Mouse (Mus musculus): Measurements from ENCODE around the gene Shisa8.
"Not testable (repeated sequence)": the region's sequence is repeated elsewhere in the genome, so short reads cannot be mapped to it uniquely, and the experiment has no call there.

The Shisa8 gene

DNA sequence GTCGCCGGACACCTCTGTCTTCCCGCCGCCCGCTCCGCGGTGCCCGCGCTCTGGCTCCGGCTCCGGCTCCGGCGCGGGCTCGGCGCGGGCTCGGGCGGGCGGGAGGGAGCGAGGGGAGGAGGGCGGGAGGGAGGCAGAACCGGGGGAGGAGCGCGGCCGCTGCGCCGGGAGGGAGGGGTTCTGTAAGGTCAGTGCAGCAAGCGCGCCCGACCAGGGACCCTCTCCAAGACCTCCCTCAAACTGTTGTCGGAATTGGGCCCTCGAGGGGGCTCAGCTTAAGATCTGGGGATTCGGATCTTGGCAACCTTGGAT is at the start of gene Shisa8:
TSS of gene Shisa8 (minus strand) at position 64 of the 312 bp plus-strand sequence.
- no peak for DNase-seq (ENCODE audit: low spot score)

DNA sequence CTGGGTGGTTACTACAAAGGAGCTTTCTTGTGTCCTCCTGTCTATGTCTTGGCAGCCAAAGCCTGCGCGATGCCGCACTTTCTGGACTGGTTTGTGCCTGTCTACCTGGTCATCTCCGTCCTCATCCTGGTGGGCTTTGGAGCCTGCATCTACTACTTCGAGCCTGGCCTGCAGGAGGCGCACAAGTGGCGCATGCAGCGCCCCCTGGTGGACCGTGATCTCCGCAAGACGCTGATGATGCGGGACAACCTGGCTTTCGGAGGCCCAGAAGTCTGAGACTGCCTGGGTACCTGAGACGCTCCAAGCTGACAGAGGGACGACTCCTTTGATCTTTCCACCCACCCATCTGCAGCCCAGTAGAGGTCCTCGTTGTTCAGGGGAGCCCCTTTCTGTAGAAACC is 46.9 kb upstream of the Shisa8 start:
- no peak for DNase-seq (ENCODE audit: low spot score)

DNA sequence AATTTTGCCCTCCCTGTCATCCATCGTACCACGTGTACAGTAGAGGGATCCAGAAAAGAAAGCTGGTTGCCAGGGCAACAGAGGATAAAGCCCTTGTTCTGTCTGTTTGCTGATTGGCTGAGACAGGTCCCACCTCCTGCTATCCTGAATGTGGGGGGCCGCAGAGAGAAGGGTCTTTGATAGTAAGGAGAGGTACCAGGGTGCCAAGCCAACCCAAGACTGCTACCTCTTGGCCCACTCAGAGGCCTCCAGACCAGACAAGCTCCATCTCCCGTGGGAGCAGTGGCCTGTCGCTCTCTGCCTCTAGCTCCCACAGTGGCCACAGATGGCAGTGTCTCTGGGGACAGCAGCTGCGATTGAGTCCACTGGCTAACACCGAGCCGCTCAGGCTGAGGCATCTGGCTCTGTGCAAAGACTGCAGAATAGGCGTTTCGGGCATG is 43.3 kb upstream of the Shisa8 start:
- peak; percentile 81 for DNase-seq (ENCODE audit: low spot score)

DNA sequence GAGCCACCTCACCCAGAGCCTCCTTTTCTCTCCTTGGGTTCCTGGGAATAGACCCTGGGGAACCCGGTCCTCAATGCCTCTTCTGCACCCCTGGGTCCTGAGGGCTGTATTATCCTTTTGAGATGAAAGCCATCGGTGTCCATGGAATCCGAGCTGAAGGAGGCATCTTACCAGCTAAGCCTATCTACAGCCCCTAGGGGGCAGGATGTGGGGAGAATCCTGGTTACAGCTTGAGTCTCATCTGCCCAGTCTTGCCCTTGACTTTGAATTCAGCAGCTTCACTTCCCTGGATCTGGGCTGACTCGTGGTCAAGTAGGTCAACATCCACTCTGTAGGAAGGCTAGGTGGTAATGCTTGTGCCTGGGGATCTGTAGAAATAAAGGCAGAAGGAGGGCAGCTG is 42.6 kb upstream of the Shisa8 start:
- no peak for DNase-seq (ENCODE audit: low spot score)

DNA sequence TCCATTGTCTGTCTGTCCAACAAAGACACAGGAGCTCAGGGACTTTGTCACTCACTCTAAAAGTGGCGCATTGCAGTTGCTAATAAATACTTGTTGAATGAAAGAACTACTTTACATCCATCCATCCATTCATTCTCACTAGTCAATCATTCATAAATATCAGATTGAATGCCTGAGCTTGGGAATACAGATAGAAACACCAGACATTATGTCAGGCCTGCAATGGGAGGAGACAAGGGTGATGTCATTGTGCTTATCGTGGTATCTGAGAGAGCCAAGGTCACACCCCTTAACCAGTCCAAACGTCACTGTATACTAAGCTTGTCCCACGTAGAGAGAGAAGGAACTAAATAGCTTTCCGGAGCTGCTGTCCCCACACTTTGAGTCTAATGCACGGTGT is 39.5 kb upstream of the Shisa8 start, which contains the start of gene 1500009C09Rik:
TSS of gene 1500009C09Rik (plus strand) at position 301 of the 400 bp plus-strand sequence.
- DNase-seq (ENCODE audit: low spot score), result no peak

DNA sequence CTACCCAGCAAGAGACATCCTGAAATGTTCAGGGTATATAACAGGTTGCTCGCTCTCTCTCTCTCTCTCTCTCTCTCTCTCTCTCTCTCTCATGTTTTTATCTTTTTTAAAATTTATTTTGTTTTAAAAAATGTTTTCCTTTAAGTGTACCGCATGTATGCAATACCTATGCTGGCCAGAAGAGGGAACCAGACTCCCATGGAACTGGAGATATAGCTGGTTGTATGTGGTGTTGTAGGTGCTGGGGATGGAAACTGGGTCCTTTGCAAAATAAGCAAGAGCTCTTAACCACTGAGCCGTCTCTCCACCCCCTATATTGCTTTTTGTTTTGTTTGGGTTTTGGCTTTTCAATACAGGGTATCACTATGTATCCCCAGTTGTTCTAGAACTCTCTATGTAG is 39.0 kb upstream of the Shisa8 start:
- no peak for DNase-seq (ENCODE audit: low spot score)

DNA sequence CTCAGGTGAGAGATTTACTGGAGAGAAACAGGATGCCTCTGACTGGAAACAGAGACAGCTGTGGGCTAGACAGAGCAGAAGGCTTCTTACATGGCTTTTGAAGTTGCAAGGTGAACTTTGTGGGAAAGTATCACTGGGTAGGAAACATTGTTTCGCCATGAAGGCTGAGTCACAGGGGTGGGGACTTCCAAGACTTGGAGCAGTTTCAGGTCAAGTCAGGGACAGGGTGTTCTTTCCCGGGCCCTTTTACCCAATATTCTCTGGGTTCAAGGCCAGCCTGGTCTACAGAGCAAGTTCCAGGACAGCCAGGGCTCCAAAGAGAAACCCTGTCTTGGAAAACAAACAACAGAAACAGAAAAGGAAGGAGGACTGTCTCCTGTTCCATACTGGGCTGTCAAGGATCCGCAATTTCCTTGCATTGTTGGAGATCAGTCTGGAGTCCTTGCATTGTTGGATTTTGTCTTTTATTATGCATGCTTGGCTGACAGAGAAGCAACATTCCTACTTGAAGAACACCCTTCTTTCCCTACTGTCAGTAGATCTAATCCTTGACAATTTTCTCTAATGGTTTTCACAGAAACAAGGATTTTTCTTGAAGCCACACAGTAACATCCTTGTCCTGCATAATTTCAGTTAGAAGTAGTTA is 34.6 kb upstream of the Shisa8 start:
- no peak for DNase-seq (ENCODE audit: low spot score)

DNA sequence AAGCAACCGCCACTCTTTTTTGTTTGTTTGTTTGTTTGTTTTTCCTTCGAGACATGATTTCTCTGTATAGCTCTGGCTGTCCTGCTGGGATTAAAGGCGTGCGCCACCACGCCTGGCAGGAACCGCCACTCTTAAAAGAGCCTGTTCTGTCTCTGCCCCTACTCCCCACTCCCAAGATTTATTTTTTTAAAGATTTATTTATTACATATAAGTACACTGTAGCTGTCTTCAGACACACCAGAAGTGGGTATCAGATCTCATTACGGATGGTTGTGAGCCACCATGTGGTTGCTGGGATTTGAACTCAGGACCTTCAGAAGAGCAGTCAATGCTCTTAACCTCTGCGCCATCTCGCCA is 32.2 kb upstream of the Shisa8 start:
- not testable (repeated sequence) for DNase-seq (ENCODE audit: low spot score)

DNA sequence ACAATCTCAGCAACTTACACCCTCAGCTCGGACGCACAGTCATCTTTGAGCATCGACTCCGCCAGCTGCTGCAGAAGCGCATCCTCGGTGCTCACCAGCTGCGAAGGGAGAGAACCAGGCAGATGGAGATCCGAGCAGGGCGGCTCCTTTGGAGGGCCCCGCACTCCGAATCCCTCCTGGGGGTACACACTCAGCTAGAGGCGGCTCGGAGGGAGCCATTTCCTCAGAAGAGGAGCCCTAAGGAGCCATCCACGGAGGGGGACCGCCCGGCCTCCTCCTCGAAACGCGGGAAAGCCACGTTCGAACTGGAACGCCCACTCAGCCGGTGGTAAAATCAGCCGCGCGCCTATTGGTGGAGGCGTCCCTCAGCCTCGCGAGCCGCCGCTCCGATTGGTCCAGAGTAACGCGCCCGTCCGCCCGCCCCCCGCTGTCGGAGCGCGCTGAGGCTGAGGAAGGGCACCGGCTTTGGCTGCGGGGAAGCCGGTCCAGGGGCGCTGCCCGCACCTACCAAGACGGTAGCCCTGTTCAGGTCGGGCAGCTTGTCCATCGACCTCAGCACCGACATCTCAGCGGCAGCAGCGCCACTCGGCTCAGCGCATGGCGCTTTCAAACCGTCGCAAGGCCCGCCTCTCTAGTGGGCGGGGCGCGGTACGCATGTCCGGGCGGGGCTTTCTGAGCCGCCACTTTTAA is 31.6 kb upstream of the Shisa8 start, which contains the start of gene Cenpm:
TSS of gene Cenpm (minus strand) at position 634 of the 690 bp plus-strand sequence.
- DNase-seq (ENCODE audit: low spot score), result peak; percentile 95

DNA sequence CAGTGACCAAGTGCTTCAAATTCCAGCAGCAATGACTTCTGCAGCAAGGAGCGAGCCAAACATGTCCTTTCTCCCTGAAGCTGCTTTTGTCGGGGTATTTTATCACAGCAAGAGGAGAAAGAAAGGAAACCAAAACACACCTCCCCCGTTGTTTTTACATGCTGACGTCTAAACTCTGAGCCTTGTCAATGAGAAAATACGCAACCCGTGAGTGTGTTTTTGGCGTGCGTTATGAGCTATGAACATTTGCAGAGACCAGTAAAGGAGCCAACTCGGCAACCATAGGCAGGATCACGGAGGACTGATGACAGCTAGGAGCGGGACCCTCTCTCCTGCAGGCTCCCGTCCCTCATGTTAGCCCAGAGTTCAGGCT is 31.1 kb upstream of the Shisa8 start:
- DNase-seq (ENCODE audit: low spot score), result peak; percentile 33

DNA sequence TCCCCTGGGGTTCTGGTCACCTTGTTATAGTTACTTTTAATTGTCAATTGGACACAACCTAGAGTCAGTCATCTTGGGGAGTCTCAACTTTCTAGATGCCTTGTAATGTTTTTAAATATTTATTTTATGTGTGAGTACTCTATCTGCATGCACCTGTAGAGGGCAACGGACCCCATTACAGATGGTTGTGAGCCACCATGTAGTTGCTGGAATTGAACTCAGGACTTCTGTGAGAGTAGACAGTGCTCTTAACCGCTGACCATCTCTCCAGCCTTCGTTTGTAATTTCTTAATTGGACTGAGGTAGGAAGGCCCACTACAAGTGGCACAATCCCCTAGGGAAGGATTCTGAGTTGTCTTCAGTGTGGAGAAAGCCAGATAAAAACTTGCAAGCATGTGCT is 30.7 kb upstream of the Shisa8 start:
- no peak for DNase-seq (ENCODE audit: low spot score)

DNA sequence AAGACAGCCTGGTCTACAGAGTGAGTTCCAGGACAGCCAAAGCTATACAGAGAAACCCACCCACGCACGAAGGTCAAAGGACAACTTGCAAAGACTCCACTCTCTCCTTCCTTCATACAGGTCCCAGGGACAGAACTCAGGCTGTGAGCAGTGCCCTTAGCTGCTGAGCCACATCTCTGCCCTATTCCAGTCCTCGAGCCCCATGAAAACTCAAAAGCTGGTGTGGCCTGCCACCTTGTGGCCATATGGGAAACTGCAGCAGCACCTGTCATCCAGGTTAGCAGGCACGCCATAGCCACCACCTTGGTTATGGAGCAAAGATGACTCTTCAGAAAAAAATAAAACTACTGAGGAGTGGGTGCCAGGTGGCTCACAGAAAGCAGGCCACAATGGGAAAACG is 23.9 kb upstream of the Shisa8 start:
- peak; percentile 86 for DNase-seq (ENCODE audit: low spot score)

DNA sequence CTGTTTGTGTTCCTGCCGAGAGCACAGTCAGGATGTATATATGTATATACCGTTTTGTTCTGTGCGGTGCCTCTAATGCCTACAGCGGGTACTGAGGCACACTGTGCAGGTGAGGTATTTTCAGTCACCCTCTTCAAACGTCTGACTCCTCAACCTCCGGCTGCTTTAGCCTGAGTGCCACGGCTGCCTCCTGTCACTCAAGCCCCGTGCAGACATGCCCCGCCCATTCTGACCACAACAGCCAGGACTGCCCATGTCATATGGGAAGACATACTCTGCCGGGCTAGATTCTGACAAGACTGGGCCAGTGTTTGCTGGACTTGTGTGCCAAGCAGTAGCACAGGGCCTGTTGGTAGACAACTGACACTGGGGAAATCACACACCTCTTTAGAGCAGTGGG is 23.0 kb upstream of the Shisa8 start:
- DNase-seq (ENCODE audit: low spot score), result no peak

DNA sequence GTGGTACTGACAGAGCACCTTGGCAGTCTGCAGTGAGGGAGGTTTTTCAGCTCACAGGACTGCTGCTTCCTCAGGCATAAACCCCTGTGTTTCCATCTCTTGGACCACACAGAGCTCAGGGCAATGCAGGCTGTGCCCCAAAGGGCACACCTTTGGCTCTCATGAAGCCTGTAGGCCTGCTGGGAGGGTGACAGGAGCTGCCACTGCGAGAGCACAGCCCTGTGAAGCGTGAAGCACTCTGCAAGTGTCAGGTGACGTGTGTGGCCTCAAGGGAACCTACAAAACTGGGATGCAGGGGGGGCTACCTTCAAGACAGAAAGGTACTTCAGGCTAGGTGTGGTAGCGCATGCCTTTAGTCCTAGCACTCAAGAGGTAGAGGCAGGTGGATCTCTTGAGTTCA is 20.0 kb upstream of the Shisa8 start:
- no peak for DNase-seq (ENCODE audit: low spot score)

DNA sequence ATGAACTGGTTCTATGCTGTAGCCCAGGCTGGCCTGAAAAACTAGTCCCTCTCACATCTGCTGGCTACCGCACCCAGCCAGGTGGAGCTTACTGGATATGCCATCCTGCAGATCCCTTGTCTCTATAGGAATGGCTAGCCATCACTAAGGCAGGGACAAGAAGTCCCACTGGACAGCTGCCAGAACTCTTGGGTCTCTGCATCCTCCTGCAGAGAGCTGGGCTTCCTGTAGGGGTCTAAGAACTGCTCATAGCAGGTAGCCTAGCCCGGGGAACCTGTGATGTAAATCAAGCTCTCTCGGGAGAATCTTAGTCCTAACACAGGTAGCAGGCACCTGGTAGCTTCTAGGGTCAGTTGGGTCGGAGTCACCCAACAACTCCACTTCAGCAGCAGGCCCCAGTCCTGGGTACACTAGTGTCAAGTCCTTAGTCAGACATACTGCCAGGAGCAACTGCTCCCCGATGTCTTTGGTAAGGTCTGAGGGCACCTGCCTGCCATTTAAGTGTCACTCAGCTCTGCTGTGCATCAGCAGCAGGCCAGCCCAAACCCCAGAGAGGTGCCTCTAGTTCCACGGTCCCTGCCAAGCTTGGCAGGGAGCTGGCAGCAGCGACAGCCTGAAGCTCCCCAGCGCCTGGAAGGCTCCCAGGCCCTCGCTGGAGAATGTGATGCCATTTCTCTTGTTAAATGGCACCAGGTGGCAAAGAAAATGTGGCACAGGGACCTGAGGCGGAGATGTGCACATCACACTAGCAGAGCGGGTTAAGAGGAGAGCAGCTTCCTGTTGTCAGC is 19.2 kb upstream of the Shisa8 start:
- DNase-seq (ENCODE audit: low spot score), result peak; percentile 66

DNA sequence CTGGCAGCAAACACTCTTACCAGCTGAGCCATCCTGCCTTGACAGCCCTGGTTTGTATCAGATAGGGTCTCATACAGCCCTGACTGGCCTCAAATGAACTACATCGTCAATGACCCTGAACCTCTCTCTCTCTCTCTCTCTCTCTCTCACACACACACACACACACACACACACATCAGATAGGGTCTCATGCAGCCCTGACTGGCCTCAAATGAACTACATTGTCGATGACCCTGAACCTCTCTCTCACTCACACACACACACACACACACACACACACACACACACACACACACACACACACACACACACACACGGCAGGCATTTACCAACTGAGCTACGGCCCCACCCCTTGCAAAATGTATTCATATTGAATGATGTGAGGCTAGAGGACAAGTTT is 18.5 kb upstream of the Shisa8 start:
- DNase-seq (ENCODE audit: low spot score), result no peak

DNA sequence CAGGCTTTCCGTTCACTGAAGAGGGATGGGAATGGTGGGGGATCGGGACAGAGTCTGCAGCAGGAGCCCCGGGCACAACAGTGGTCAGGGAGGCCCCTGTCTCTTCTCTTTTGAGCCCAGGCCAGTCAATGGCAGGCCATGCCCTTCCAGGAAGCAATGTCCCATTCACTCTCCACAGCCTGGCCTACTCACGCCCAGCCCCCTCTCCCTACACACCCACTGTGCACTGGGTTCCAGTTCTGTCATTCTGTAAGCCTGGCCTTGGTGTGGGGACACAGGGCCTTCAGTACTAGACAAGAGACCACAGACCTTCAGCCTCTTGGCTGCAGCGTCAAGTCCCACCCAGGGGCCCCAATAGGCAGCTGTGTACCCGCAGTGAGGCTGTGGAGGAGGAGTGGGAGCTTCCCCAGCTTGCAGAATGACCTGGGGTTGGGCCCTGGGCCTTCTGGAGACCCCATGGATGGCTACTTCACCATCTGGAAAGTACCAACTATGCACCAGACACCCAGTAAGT is 17.5 kb upstream of the Shisa8 start:
- no peak for DNase-seq (ENCODE audit: low spot score)

DNA sequence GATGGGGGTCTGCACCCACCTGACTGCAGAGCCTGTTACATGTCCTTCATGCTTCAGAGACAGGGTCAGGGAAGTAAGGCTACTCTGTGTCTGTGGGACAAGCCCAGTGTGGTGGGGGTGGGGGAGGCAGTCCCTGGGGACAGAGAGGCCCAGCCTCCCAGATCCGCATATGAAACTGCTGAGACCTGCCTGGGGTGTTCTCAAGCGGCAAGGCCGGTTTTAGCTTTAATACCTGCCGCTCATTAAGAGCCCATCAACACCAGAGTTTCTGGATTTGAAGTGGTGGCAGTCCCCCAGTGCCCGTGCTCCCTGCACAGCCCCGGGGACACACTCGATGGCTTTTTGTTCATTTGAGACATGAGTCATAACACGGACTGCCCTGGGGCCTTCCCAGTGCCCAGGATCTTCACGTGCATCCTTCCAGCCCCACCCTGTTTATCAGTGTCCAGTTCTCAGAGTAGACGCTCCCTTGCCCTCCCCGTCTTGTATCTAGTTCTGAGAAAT is 17.0 kb upstream of the Shisa8 start:
- DNase-seq (ENCODE audit: low spot score), result no peak

DNA sequence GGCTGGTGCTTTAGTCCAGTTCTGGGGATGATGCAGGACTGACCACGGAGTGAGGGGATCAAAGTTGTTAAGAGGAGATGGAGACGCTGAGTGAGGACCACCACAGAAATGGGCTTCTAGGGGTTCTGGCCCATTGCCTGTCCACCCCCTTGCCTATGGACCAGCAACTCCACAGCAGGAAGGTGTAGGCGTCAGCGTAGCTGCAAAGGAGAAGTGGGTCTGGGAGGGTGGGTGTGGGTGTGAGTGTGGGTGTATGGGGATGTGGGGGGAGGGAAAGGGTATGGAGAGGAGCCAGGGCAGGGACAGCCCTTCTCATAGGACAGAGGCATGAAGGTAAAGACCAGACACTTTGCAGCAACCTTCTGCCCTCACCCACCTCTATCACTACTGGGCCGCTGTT is 13.2 kb upstream of the Shisa8 start:
- no peak for DNase-seq (ENCODE audit: low spot score)

DNA sequence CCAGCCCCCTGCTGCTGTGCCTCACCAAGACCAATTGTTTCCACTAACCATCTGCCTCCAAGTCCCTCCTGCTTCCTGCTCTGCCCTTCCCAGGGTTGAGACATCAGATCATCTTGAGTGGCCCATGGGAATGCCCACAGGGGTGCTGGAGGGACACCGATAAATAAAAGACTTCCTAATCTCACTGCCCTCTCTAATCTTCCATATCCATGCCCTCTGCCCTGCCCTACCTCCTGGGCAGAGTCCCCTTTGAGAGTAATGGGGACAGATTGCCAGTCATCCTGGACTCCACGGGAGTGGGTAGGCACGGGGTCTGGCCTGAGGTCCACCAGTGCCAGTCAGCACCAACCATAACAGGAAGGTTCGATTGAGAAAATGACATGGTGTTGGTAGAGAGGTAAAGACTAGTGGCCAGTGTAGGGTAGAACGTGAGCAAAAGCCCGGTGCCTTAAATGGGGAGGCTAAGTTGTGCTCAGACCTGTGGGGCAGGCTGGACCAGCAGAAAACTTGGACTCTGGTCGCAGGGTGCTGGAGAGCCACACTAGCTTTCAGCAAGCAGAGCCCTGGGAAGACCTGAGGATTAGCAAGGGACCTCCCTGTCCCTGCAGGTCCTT is 12.1 kb upstream of the Shisa8 start:
- no peak for DNase-seq (ENCODE audit: low spot score)

DNA sequence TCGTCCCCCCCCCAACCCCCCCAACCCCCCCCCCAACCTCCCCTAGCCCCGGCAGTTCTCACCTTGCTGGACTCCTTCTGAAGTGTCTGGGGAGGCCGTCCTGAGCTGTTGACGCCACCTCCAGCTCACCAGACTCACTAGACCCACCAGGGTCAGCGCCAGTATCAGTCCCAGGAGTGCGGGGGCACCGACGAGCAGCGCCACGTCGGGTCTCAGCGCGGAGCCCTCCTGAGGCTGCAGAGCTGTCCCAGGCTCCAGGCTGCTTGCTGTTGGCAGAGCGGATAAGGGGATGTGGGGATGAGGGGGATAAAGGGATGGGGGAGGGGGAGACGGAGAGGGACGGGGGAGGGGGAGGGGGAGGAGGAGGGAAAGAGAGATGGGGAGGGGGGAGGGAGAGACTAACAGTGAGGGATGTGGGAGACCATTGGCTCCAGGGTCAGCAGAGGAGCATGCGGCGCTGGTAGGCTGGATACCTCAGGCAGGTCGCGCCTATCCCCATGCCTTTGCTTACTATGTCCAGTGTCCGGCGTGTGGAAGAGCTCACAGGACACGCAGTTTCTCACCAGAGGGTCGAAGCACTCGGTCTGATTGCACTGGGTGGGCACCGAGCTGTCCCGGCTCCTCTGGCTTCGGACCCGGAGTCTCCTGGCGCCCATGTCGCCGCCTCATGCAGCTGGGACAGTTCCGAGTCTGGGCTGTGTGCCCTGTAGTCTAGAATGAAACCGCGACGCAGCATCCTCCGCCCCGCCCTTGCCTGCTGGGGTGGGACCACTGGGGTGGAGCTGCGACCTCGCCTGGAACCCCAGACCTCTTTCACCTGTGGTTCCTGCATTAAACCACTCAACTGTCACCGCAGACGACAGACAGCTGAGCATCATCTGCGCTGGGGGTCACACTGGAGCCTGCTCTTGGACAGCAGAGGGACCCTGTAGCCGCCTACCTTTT is 11.3 kb upstream of the Shisa8 start, which contains the start of gene Tnfrsf13c:
TSS of gene Tnfrsf13c (minus strand) at position 713 of the 945 bp plus-strand sequence.
- no peak for DNase-seq (ENCODE audit: low spot score)
